Mouse (Mus musculus): ENCODE data around the gene Gm10053. TPM values are rescaled to one million over a fixed set of nuclear protein-coding genes. Genes with fewer than 3 reads are reported as not detected.

Gene Gm10053
- polyA plus RNA-seq, 1 experiment from 2014 or later: 263 TPM

- H3K9me3 ChIP-seq (ENCODE audit: control insufficient read depth, low read length): no peaks in the 10 kb centered on the region
- peaks cover 5% of the 10 kb centered on the region; the same call in 1 of the 2 replicates for H3K4me1 ChIP-seq (ENCODE audit: control insufficient read depth, insufficient read depth, low read length)
- DNase-seq (ENCODE audit: low spot score): peak; percentile 42
- ATAC-seq (ENCODE audit: insufficient number of reproducible peaks, low FRiP score, low TSS enrichment, low read depth): peak; percentile 39; the same call in 1 of the 2 replicates
- peaks cover 6% of the 10 kb centered on the region; the same call in 1 of the 2 replicates for H3K27me3 ChIP-seq (ENCODE audit: control insufficient read depth, insufficient read depth, low read length)
- WGBS: under 1% methylated on average over 39 of the region's 39 CpGs
- H3K9ac ChIP-seq (ENCODE audit: low read length): peak within 1 kb of the TSS; percentile 55
- H3K4me3 ChIP-seq (ENCODE audit: low read depth, low read length): peak within 1 kb of the TSS; percentile 38
- H3K36me3 ChIP-seq (ENCODE audit: control insufficient read depth, insufficient read depth, low read length): no peaks in the 10 kb centered on the region
- H3K4me2 ChIP-seq (ENCODE audit: low read depth, severe bottlenecking): peak within 1 kb of the TSS; percentile 75
- H3K27ac ChIP-seq (replicated peaks; ENCODE audit: low read depth, low read length): no peak within 1 kb of the TSS
These were observed 13.7 kb upstream of the Gm10053 start, which contains the start of gene Pgm5 for GRCm38 (mm10) chr19:24861612-24862451. Gene Pgm5 (minus strand): TSS chr19:24861855.

DNA sequence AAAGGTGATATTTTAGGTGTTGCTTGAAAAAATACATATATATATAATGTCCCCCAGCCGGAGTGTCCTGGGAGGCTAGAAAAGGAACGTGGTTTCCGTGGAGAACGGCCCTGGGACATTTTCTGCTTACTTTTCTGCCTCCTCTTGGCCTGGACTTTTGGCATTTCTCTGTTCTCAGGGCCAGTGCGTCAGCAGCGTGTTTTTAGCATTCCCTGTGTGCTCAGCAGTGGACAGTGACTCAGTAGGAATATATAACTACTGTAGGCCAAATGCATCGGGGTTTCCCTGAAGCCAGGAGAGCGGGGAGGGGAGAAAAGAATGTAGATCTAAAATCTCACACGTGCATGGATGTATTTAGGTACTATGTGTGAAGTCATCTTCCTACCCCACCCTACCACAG lies 10.1 kb upstream of the Gm10053 start:
- Histone ChIP-seq H3K36me3 (ENCODE audit: control insufficient read depth, insufficient read depth, low read length) (no peaks in the 10 kb centered on the region), H3K4me2 (ENCODE audit: low read depth, severe bottlenecking) (no peak overlapping the region), H3K9ac (ENCODE audit: low read length) (no peak overlapping the region), H3K27ac (replicated peaks; ENCODE audit: low read depth, low read length) (no peak overlapping the region), H3K4me1 (ENCODE audit: control insufficient read depth, insufficient read depth, low read length) (peaks cover 5% of the 10 kb centered on the region; the same call in 1 of the 2 replicates), H3K9me3 (ENCODE audit: control insufficient read depth, low read length) (no peaks in the 10 kb centered on the region), H3K4me3 (ENCODE audit: low read depth, low read length) (no peak overlapping the region), H3K27me3 (ENCODE audit: control insufficient read depth, insufficient read depth, low read length) (peaks cover 6% of the 10 kb centered on the region; the same call in 1 of the 2 replicates)
- 87% methylated on average over 9 of the region's 9 CpGs for WGBS
- DNase-seq (ENCODE audit: low spot score): no peak
- ATAC-seq (ENCODE audit: insufficient number of reproducible peaks, low FRiP score, low TSS enrichment, low read depth): no peak

- H3K9ac ChIP-seq (ENCODE audit: low read length): no peak overlapping the region
- no peaks in the 10 kb centered on the region for H3K27me3 ChIP-seq (ENCODE audit: control insufficient read depth, insufficient read depth, low read length)
- H3K4me3 ChIP-seq (ENCODE audit: low read depth, low read length): no peak overlapping the region
- no peaks in the 10 kb centered on the region for H3K4me1 ChIP-seq (ENCODE audit: control insufficient read depth, insufficient read depth, low read length)
- H3K27ac ChIP-seq (replicated peaks; ENCODE audit: low read depth, low read length): no peak overlapping the region
- peak; percentile 91 for DNase-seq (ENCODE audit: low spot score)
- H3K36me3 ChIP-seq (ENCODE audit: control insufficient read depth, insufficient read depth, low read length): no peaks in the 10 kb centered on the region
- WGBS: 17% methylated on average over 18 of the region's 18 CpGs
- peak overlapping the region; percentile 27; the same call in 1 of the 2 replicates for H3K4me2 ChIP-seq (ENCODE audit: low read depth, severe bottlenecking)
- ATAC-seq (ENCODE audit: insufficient number of reproducible peaks, low FRiP score, low TSS enrichment, low read depth): no peak
- no peaks in the 10 kb centered on the region for H3K9me3 ChIP-seq (ENCODE audit: control insufficient read depth, low read length)
These were observed 4.3 kb upstream of the Gm10053 start for GRCm38 (mm10) chr19:24871037-24871635.

DNA sequence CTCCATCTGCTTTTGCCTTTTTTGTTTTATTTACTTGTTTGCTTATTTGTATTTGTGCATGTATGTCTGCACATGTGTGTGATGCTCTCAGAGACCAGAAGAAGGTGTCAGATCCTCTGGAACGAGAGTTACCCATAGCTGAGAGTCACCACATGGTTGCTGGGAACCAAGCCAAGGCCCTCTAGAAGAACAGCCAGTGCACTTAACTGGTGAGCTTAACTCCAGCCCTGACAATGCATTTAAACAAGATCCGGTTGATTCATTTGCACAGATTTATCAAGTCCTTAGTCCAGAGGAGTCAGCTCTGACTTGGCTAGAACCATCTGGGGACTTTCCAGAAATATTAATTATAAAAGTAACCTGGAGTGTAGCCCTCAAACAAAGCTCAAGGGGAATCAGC lies 1.6 kb upstream of the Gm10053 start:
- Histone ChIP-seq H3K27ac (replicated peaks; ENCODE audit: low read depth, low read length) (no peak overlapping the region), H3K36me3 (ENCODE audit: control insufficient read depth, insufficient read depth, low read length) (no peaks in the 10 kb centered on the region), H3K27me3 (ENCODE audit: control insufficient read depth, insufficient read depth, low read length) (no peaks in the 10 kb centered on the region), H3K4me2 (ENCODE audit: low read depth, severe bottlenecking) (no peak overlapping the region), H3K9me3 (ENCODE audit: control insufficient read depth, low read length) (no peaks in the 10 kb centered on the region), H3K4me3 (ENCODE audit: low read depth, low read length) (no peak overlapping the region), H3K4me1 (ENCODE audit: control insufficient read depth, insufficient read depth, low read length) (no peaks in the 10 kb centered on the region), H3K9ac (ENCODE audit: low read length) (no peak overlapping the region)
- 83% methylated on average over 2 of the region's 2 CpGs for WGBS
- ATAC-seq (ENCODE audit: insufficient number of reproducible peaks, low FRiP score, low TSS enrichment, low read depth) (no peak), DNase-seq (ENCODE audit: low spot score) (no peak)

GRCm38 (mm10) chr19:24881237-24881636 lies 5.8 kb downstream of the Gm10053 start:
- no peaks in the 10 kb centered on the region for H3K36me3 ChIP-seq (ENCODE audit: control insufficient read depth, insufficient read depth, low read length)
- no peak for ATAC-seq (ENCODE audit: insufficient number of reproducible peaks, low FRiP score, low TSS enrichment, low read depth)
- no peaks in the 10 kb centered on the region for H3K27me3 ChIP-seq (ENCODE audit: control insufficient read depth, insufficient read depth, low read length)
- no peak for DNase-seq (ENCODE audit: low spot score)
- WGBS: 74% methylated on average over 4 of the region's 4 CpGs
- H3K27ac ChIP-seq (replicated peaks; ENCODE audit: low read depth, low read length): no peak overlapping the region
- no peak overlapping the region for H3K4me3 ChIP-seq (ENCODE audit: low read depth, low read length)
- H3K9ac ChIP-seq (ENCODE audit: low read length): no peak overlapping the region
- no peaks in the 10 kb centered on the region for H3K9me3 ChIP-seq (ENCODE audit: control insufficient read depth, low read length)
- no peak overlapping the region for H3K4me2 ChIP-seq (ENCODE audit: low read depth, severe bottlenecking)
- H3K4me1 ChIP-seq (ENCODE audit: control insufficient read depth, insufficient read depth, low read length): no peaks in the 10 kb centered on the region

GRCm38 (mm10) chr19:24885504-24885903 lies 10.0 kb downstream of the Gm10053 start:
- H3K4me3 ChIP-seq (ENCODE audit: low read depth, low read length): no peak overlapping the region
- H3K4me1 ChIP-seq (ENCODE audit: control insufficient read depth, insufficient read depth, low read length): no peaks in the 10 kb centered on the region
- H3K36me3 ChIP-seq (ENCODE audit: control insufficient read depth, insufficient read depth, low read length): no peaks in the 10 kb centered on the region

GRCm38 (mm10) chr19:24886888-24887287 lies 11.4 kb downstream of the Gm10053 start:
- no peak overlapping the region for H3K4me3 ChIP-seq (ENCODE audit: low read depth, low read length)
- no peak for DNase-seq (ENCODE audit: low spot score)
- H3K4me2 ChIP-seq (ENCODE audit: low read depth, severe bottlenecking): no peak overlapping the region

More at GRCm38 (mm10) chr19:24885504-24885903, 10.0 kb downstream of the Gm10053 start:
- 15% methylated on average over 5 of the region's 5 CpGs for WGBS
- no peak overlapping the region for H3K4me2 ChIP-seq (ENCODE audit: low read depth, severe bottlenecking)
- H3K27ac ChIP-seq (replicated peaks; ENCODE audit: low read depth, low read length): no peak overlapping the region
- H3K9me3 ChIP-seq (ENCODE audit: control insufficient read depth, low read length): no peaks in the 10 kb centered on the region
- no peaks in the 10 kb centered on the region; the same call in 1 of the 2 replicates for H3K27me3 ChIP-seq (ENCODE audit: control insufficient read depth, insufficient read depth, low read length)
- no peak overlapping the region for H3K9ac ChIP-seq (ENCODE audit: low read length)
- ATAC-seq (ENCODE audit: insufficient number of reproducible peaks, low FRiP score, low TSS enrichment, low read depth): no peak
- peak; percentile 78 for DNase-seq (ENCODE audit: low spot score)

GRCm38 (mm10) chr19:24896536-24896935 lies 21.1 kb downstream of the Gm10053 start:
- peaks cover 43% of the 10 kb centered on the region for H3K27me3 ChIP-seq (ENCODE audit: control insufficient read depth, insufficient read depth, low read length)
- no peaks in the 10 kb centered on the region for H3K36me3 ChIP-seq (ENCODE audit: control insufficient read depth, insufficient read depth, low read length)
- no peak overlapping the region for H3K9ac ChIP-seq (ENCODE audit: low read length)
- H3K4me1 ChIP-seq (ENCODE audit: control insufficient read depth, insufficient read depth, low read length): peaks cover 7% of the 10 kb centered on the region; the same call in 1 of the 2 replicates
- H3K9me3 ChIP-seq (ENCODE audit: control insufficient read depth, low read length): no peaks in the 10 kb centered on the region
- DNase-seq (ENCODE audit: low spot score) (peak; percentile 26), ATAC-seq (ENCODE audit: insufficient number of reproducible peaks, low FRiP score, low TSS enrichment, low read depth) (no peak)
- 12% methylated on average over 4 of the region's 4 CpGs for WGBS
- no peak overlapping the region for H3K4me3 ChIP-seq (ENCODE audit: low read depth, low read length)
- no peak overlapping the region for H3K4me2 ChIP-seq (ENCODE audit: low read depth, severe bottlenecking)
- no peak overlapping the region for H3K27ac ChIP-seq (replicated peaks; ENCODE audit: low read depth, low read length)

More at GRCm38 (mm10) chr19:24886888-24887287, 11.4 kb downstream of the Gm10053 start:
- no peaks in the 10 kb centered on the region for H3K36me3 ChIP-seq (ENCODE audit: control insufficient read depth, insufficient read depth, low read length)
- no peaks in the 10 kb centered on the region for H3K9me3 ChIP-seq (ENCODE audit: control insufficient read depth, low read length)
- WGBS: 75% methylated on average over 3 of the region's 3 CpGs
- no peak overlapping the region for H3K9ac ChIP-seq (ENCODE audit: low read length)
- no peaks in the 10 kb centered on the region for H3K4me1 ChIP-seq (ENCODE audit: control insufficient read depth, insufficient read depth, low read length)
- no peaks in the 10 kb centered on the region; the same call in 1 of the 2 replicates for H3K27me3 ChIP-seq (ENCODE audit: control insufficient read depth, insufficient read depth, low read length)
- no peak for ATAC-seq (ENCODE audit: insufficient number of reproducible peaks, low FRiP score, low TSS enrichment, low read depth)
- no peak overlapping the region for H3K27ac ChIP-seq (replicated peaks; ENCODE audit: low read depth, low read length)
